Mouse (Mus musculus) frontal cortex, postnatal 14 days (tissue): ENCODE results near the gene Gm26602.

ENCODE experiments used
- DNase-seq, 2 experiments: peaks; one replicate each; pipeline ENCODE4 v3.0.0; 2022; ENCODE audit warnings: low spot score in 2 of 2

The Gm26602 gene

GRCm38 (mm10) chr10:79959847-79960601, 49.4 kb downstream of the Gm26602 start, which contains the start of gene Wdr18:
Gene Wdr18, plus strand, starts transcription at chr10:79960152.
- DNase-seq, result peak; percentile 99 to 100
